Mouse (Mus musculus) adrenal gland, postnatal 14 days (tissue): ENCODE measurements around the gene 4930451I11Rik. TPM values are rescaled to one million over a fixed set of nuclear protein-coding genes. Genes with fewer than 3 reads are reported as not detected.
A peak's percentile ranks its signal among the peaks of the same experiment; 100 is the strongest.

ENCODE experiments used
- DNase-seq: peaks from one replicate; pipeline ENCODE4 v3.0.0; 2021; ENCODE audit warnings: mixed read lengths
- total RNA-seq: library from RNA; stranded (reverse); gene quantifications from 2 replicates; pipeline ENCODE4 v1.2.3, GENCODE M21; 2021

4930451I11Rik gene
- total RNA-seq, 1 experiment from 2014 or later = not detected

DNA sequence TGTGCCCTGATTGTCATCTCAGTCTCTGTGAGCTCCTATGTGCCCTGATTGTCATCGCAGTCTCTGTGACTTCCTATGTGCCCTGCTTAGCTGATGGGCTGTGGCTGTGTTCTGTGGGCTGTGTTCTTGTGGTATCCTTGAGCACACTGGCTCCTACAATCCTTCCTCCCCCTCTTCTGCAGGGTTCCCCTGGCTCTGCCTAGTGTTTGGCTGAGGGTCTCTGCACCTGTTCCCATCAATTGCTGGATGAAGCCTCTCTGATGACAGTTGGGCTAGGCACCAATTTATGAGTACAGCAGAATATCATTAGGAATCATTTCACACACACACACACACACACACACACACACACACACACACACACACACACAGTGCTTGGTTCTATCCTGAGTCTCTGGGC is 1.9 kb upstream of the 4930451I11Rik start:
- DNase-seq = no peak

DNA sequence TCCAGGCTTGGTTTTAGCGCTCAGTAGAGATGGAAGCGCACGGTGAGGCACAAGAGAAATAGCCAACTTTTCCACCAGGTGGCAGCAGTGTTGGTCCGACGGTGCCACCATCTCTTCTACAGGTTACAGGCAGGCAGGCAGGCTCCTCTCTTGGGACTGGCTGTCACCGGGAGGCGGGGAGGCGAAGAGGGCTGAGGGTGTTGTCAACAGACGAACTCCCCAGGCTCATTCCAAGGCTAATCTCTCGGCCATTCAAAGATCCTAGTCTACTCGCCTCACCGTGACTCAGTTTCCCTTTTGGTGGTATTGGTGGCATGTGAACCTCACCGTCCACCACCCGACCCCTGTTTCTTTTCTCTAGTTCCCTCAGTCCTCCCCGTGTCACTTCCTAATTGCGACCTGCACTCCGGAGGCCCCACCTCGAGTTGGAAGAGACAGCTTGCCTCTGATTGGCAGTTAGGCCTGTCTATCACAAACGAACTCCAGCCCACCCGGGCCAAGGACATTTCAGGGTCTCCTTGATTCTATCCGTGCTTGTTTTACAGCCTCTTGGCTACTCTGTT is 678 bp upstream of the 4930451I11Rik start:
- DNase-seq = peak; percentile 90

DNA sequence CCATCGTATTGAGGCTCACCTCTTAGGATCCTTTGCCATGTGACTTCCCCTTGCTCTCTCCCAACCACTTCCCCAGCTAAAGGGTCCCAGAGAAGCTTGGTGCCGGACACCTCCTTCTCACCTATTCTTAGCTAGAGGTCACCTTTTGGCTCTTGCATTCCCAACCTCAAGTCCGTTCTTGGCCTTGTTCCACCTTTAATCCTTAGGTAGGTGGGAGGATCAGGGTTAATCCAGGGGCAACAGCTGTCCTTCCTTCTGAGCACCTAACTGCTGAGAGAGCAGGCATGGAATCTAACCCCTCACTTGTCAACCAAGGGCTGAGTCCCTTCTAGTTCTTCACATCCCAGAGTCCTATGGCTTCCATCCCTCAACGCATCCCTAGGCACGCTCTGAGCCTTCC is 5.5 kb downstream of the 4930451I11Rik start:
- no peak for DNase-seq

GRCm38 (mm10) chr7:126825403-126825802 is 6.0 kb downstream of the 4930451I11Rik start:
- DNase-seq = peak; percentile 69

DNA sequence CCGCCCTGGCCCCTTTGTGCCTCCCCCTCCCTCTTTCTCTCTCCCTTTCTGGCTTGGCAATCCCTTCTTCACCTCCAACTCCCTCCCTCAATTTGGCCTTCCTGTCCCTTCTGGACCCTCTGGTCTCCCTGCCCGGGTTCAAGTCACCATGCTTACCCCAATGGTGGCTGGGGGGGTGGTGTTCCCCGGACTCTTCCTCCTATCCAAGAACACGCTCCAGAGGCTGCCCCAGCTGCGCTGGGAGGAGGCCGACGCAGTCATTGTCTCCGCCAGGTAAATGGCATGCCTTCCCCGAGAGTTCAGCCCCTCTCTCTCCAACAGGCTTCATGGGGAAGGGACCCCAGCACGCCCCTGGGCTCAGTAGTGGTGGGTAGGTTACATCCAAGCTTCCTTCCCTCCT is 7.5 kb downstream of the 4930451I11Rik start:
- DNase-seq = no peak

GRCm38 (mm10) chr7:126823202-126823711 is 8.2 kb downstream of the 4930451I11Rik start:
- peak; percentile 48 for DNase-seq

DNA sequence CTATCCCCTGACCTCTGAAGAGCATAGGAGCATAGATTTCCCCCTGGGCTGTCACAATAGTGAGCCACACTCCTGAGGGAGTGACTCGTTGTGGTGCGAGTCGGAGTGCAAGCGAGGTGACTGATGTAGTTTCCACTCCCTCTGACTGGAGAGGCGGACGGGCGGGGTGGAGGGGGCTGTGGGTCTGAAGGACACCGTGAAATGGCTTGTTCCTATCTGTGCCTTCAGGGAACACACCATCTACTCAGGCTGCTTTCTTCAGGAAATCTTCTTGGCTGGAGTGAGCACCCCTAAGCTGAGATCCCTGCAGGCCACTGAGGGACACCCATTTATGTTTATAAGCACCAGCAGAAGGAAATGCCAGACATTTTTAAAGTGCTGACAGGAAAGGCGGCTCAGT is 8.7 kb downstream of the 4930451I11Rik start:
- peak; percentile 82 for DNase-seq

DNA sequence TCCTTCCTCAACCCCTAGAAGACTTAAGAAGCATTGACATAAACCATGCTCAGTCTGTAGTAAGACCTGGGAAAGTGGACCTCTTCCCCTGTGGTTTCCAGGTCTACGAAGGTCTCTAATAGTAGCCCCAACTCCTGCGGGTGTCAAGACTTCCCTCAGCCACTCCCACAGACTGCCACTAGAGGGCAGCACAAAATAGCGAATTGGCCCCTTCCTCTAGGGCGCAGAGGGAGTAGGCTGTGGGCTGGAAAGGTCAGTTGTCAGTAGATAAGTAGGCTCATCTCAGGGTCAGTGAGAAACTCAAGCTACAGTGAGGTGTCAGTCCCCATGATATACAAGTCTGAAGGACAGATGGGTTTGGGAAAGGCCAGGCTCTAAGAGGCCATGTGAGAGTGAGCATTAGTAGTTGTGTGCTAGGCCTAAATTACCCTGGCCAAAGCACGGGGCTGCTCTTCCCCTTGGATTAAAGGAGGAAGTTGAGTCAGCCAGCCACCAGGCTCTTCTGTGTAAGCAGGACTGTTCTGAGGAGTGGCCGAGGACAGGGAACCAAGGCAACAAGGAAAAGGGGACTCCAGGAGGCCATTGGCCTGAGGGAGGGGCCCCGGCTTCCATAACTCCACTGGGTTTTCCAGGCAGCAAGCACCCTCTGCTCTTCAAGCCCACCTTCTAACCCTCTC is 9.5 kb downstream of the 4930451I11Rik start:
- peak; percentile 93 for DNase-seq

GRCm38 (mm10) chr7:126818818-126819217 is 12.6 kb downstream of the 4930451I11Rik start:
- DNase-seq = no peak

- no peak for DNase-seq
These were observed 13.8 kb downstream of the 4930451I11Rik start for GRCm38 (mm10) chr7:126817595-126817994.

- DNase-seq = peak; percentile 58
These were observed 14.9 kb downstream of the 4930451I11Rik start for GRCm38 (mm10) chr7:126816494-126816893.

- DNase-seq = peak; percentile 29
These were observed 15.7 kb downstream of the 4930451I11Rik start for GRCm38 (mm10) chr7:126815726-126816222.

GRCm38 (mm10) chr7:126809723-126810369 is 21.6 kb downstream of the 4930451I11Rik start:
- DNase-seq = no peak

- peak; percentile 94 for DNase-seq
These were observed 22.6 kb downstream of the 4930451I11Rik start for GRCm38 (mm10) chr7:126808703-126809455.

DNA sequence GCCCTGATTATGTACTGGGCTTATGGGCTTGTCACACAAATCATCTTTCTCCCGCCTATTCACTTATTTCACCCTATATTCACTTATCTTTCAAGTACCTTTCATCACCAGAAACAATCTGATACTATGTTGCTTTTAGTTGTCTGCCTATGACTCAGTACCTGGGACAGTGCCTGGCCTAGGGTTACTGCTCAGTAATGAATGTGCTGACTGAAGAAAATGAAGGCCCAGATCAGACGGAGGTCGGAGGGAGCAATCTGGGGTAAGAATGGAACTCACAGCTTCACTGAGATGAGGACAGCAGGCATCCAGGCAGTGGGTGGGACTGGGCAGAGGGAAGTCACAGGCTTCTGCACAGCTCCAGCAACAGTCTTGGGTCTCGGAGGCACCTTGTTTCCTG is 24.0 kb downstream of the 4930451I11Rik start:
- peak; percentile 52 for DNase-seq

DNA sequence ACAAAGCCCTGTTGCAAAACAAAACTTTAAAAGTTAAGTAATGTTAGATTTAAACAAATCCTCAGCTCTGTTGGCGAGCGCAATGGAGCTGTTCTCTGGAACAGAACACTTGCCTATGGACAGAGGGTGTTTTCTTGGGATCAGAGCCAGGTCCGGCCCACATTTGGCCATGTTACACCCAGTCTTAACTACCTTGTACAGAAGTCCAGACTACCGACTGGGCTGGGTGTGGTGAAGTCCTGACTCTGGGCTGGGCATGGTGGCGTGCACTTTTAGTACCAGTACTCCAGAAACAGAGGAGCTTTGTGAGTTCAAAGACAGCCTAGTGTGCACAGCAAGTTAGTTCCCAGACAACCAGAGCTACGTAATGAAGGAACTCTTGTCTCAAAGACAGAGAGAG is 24.5 kb downstream of the 4930451I11Rik start:
- peak; percentile 50 for DNase-seq

GRCm38 (mm10) chr7:126803751-126804150 is 27.7 kb downstream of the 4930451I11Rik start:
- no peak for DNase-seq

GRCm38 (mm10) chr7:126803181-126803580 is 28.3 kb downstream of the 4930451I11Rik start:
- DNase-seq = peak; percentile 43

GRCm38 (mm10) chr7:126802134-126802889 is 29.1 kb downstream of the 4930451I11Rik start:
- DNase-seq = peak; percentile 69

GRCm38 (mm10) chr7:126801057-126801422 is 30.4 kb downstream of the 4930451I11Rik start:
- no peak for DNase-seq

GRCm38 (mm10) chr7:126800269-126801056 is 31.0 kb downstream of the 4930451I11Rik start:
- DNase-seq = no peak
